Mouse (Mus musculus) MEL (cell line): ENCODE measurements around the gene Pnp. TPM values are rescaled to one million over a fixed set of nuclear protein-coding genes. Genes with fewer than 3 reads are reported as not detected.
"Not testable (repeated sequence)": the region's sequence is repeated elsewhere in the genome, so short reads cannot be mapped to it uniquely, and the experiment has no call there.

ENCODE experiments used
- DNase-seq: peaks from one replicate; pipeline ENCODE4 v3.0.0; 2011; ENCODE audit warnings: low read depth, low spot score
- H3K27ac ChIP-seq: 2 replicates; pipeline ENCODE4 v1.5.1; 2012; ENCODE audit warnings: low read depth, mild to moderate bottlenecking, control low read depth, low read length, moderate library complexity; ENCODE audit not compliant: control insufficient read depth
- H3K27me3 ChIP-seq, 2 experiments: fragments of 150-350 bp in 1 of 2; sonication (generic) in 1 of 2; 2 replicates each; pipeline ENCODE4 v1.6.1; 2012; ENCODE audit warnings: low read length in 2 of 2, mild to moderate bottlenecking in 2 of 2, improper control_type of control experiment in 1 of 2, moderate library complexity in 1 of 2; ENCODE audit not compliant: insufficient read depth in 2 of 2, control insufficient read depth in 1 of 2
- H3K36me3 ChIP-seq, 2 experiments: 2 replicates each; pipeline ENCODE4 v1.6.1; 2012 to 2014; ENCODE audit warnings: low read length in 2 of 2, improper control_type of control experiment in 1 of 2, inconsistent platforms in 1 of 2, mild to moderate bottlenecking in 1 of 2; ENCODE audit not compliant: insufficient read depth in 2 of 2, control insufficient read depth in 1 of 2
- H3K4me1 ChIP-seq, 2 experiments: fragments of 150-350 bp in 1 of 2; sonication (generic) in 1 of 2; 2 replicates each; pipeline ENCODE4 v1.6.1; 2012; ENCODE audit warnings: low read length in 2 of 2, improper control_type of control experiment in 1 of 2, mild to moderate bottlenecking in 1 of 2; ENCODE audit not compliant: insufficient read depth in 2 of 2, control insufficient read depth in 1 of 2
- H3K4me3 ChIP-seq, 2 experiments: fragments of 150-350 bp in 1 of 2; sonication (generic) in 1 of 2; 2 replicates each; pipeline ENCODE4 v1.5.1; 2012; ENCODE audit warnings: low read depth in 2 of 2, low read length in 2 of 2, mild to moderate bottlenecking in 2 of 2, moderate library complexity in 2 of 2, control low read depth in 1 of 2, improper control_type of control experiment in 1 of 2; ENCODE audit not compliant: control insufficient read depth in 1 of 2, insufficient read depth in 1 of 2
- H3K79me2 ChIP-seq: 2 replicates; pipeline ENCODE4 v1.6.1; 2012; ENCODE audit warnings: mild to moderate bottlenecking, low read length, moderate library complexity; ENCODE audit not compliant: control insufficient read depth, poor library complexity, insufficient read depth
- H3K9ac ChIP-seq: 2 replicates; pipeline ENCODE4 v1.6.1; 2012; ENCODE audit warnings: low read depth, mild to moderate bottlenecking, control low read depth, low read length, moderate library complexity; ENCODE audit not compliant: control insufficient read depth, poor library complexity, severe bottlenecking
- H3K9me3 ChIP-seq: fragments of 150-350 bp; sonication (generic); replicated peaks from 2 replicates; pipeline ENCODE4 v1.6.1; 2012; ENCODE audit warnings: mild to moderate bottlenecking, low read length, improper control_type of control experiment, moderate library complexity; ENCODE audit not compliant: insufficient read depth
- BHLHE40 ChIP-seq: IDR thresholded peaks from 2 replicates; pipeline ENCODE4 v1.6.1; 2012; ENCODE audit warnings: low read depth, mild to moderate bottlenecking, inconsistent platforms, low read length, improper control_type of control experiment, borderline replicate concordance
- CHD1 ChIP-seq: IDR thresholded peaks from 2 replicates; pipeline ENCODE4 v1.6.1; 2012; ENCODE audit warnings: low read depth, mild to moderate bottlenecking, inconsistent platforms, low read length, improper control_type of control experiment
- CHD2 ChIP-seq: IDR thresholded peaks from 2 replicates; pipeline ENCODE4 v1.6.1; 2011; ENCODE audit warnings: low read length, improper control_type of control experiment
- CTCF ChIP-seq, 3 experiments: IDR thresholded peaks in 2 of 3; conservative IDR thresholded peaks in 1 of 3; 2 replicates each; pipeline ENCODE4 v1.5.1; 2011 to 2012; ENCODE audit warnings: low read length in 3 of 3, low read depth in 2 of 3, mild to moderate bottlenecking in 2 of 3, improper control_type of control experiment in 1 of 3, inconsistent platforms in 1 of 3, mixed read lengths in 1 of 3, moderate library complexity in 1 of 3; ENCODE audit not compliant: control insufficient read depth in 1 of 3, insufficient read depth in 1 of 3, poor library complexity in 1 of 3, severe bottlenecking in 1 of 3
- E2F4 ChIP-seq: IDR thresholded peaks from 2 replicates; pipeline ENCODE4 v1.6.1; 2011; ENCODE audit warnings: low read depth, low read length, improper control_type of control experiment, borderline replicate concordance
- ELF1 ChIP-seq: IDR thresholded peaks from 2 replicates; pipeline ENCODE4 v1.6.1; 2014; ENCODE audit warnings: low read depth, mild to moderate bottlenecking, inconsistent platforms, low read length, improper control_type of control experiment, moderate library complexity
- EP300 ChIP-seq, 2 experiments: IDR thresholded peaks; 2 replicates each; pipeline ENCODE4 v1.6.1; 2011; ENCODE audit warnings: improper control_type of control experiment in 2 of 2, low read length in 2 of 2, low read depth in 1 of 2, mild to moderate bottlenecking in 1 of 2
- ETS1 ChIP-seq: IDR thresholded peaks from 2 replicates; pipeline ENCODE4 v1.6.1; 2012; ENCODE audit warnings: low read depth, mild to moderate bottlenecking, inconsistent platforms, low read length, improper control_type of control experiment, moderate library complexity
- GATA1 ChIP-seq: IDR thresholded peaks from 2 replicates; pipeline ENCODE4 v1.6.1; 2011; ENCODE audit warnings: low read depth, low read length, improper control_type of control experiment
- HCFC1 ChIP-seq: IDR thresholded peaks from 2 replicates; pipeline ENCODE4 v1.6.1; 2012; ENCODE audit warnings: low read depth, mild to moderate bottlenecking, inconsistent platforms, low read length, improper control_type of control experiment, moderate library complexity
- JUND ChIP-seq: IDR thresholded peaks from 2 replicates; pipeline ENCODE4 v1.6.1; 2011; ENCODE audit warnings: low read depth, mild to moderate bottlenecking, improper control_type of control experiment, low read length
- MAFK ChIP-seq: IDR thresholded peaks from 2 replicates; pipeline ENCODE4 v1.6.1; 2011; ENCODE audit warnings: low read depth, mild to moderate bottlenecking, low read length, improper control_type of control experiment, borderline replicate concordance
- MAX ChIP-seq: IDR thresholded peaks from 2 replicates; pipeline ENCODE4 v1.6.1; 2011; ENCODE audit warnings: low read length, improper control_type of control experiment
- MXI1 ChIP-seq: IDR thresholded peaks from 2 replicates; pipeline ENCODE4 v1.6.1; 2011; ENCODE audit warnings: mild to moderate bottlenecking, low read depth, low read length, improper control_type of control experiment
- MYB ChIP-seq: IDR thresholded peaks from 2 replicates; pipeline ENCODE4 v1.6.1; 2011; ENCODE audit warnings: mild to moderate bottlenecking, low read depth, low read length, improper control_type of control experiment
- MYC ChIP-seq: IDR thresholded peaks from 2 replicates; pipeline ENCODE4 v1.6.1; 2011; ENCODE audit warnings: low read depth, mild to moderate bottlenecking, low read length, improper control_type of control experiment, moderate library complexity
- NELFE ChIP-seq: IDR thresholded peaks from 2 replicates; pipeline ENCODE4 v1.6.1; 2011; ENCODE audit warnings: low read depth, low read length, improper control_type of control experiment
- POLR2A ChIP-seq, 2 experiments: IDR thresholded peaks; 2 replicates each; pipeline ENCODE4 v1.6.1; 2011 to 2012; ENCODE audit warnings: low read length in 2 of 2, mild to moderate bottlenecking in 2 of 2, control low read depth in 1 of 2, improper control_type of control experiment in 1 of 2, low read depth in 1 of 2, moderate library complexity in 1 of 2; ENCODE audit not compliant: control insufficient read depth in 1 of 2, insufficient read depth in 1 of 2, poor library complexity in 1 of 2
- POLR2AphosphoS2 ChIP-seq: IDR thresholded peaks from 2 replicates; pipeline ENCODE4 v1.6.1; 2011; ENCODE audit warnings: low read length, improper control_type of control experiment
- POLR2AphosphoS5 ChIP-seq: IDR thresholded peaks from 2 replicates; pipeline ENCODE4 v1.6.1; 2012; ENCODE audit warnings: low read depth, borderline replicate concordance, mild to moderate bottlenecking, inconsistent platforms, low read length, moderate library complexity, mixed read lengths
- RAD21 ChIP-seq: IDR thresholded peaks from 2 replicates; pipeline ENCODE4 v1.6.1; 2011; ENCODE audit warnings: mild to moderate bottlenecking, low read depth, low read length, improper control_type of control experiment
- TAL1 ChIP-seq: IDR thresholded peaks from 2 replicates; pipeline ENCODE4 v1.6.1; 2012; ENCODE audit warnings: mild to moderate bottlenecking, inconsistent platforms, low read length, moderate library complexity, mixed read lengths
- TBP ChIP-seq: IDR thresholded peaks from 2 replicates; pipeline ENCODE4 v1.8.0; 2011; ENCODE audit warnings: low read depth, low read length, improper control_type of control experiment
- UBTF ChIP-seq: IDR thresholded peaks from 2 replicates; pipeline ENCODE4 v1.6.1; 2012; ENCODE audit warnings: low read depth, mild to moderate bottlenecking, inconsistent platforms, low read length, improper control_type of control experiment, moderate library complexity, borderline replicate concordance; ENCODE audit not compliant: insufficient read depth
- ZMIZ1 ChIP-seq: IDR thresholded peaks from 2 replicates; pipeline ENCODE4 v1.6.1; 2012; ENCODE audit warnings: low read depth, mild to moderate bottlenecking, inconsistent platforms, low read length, improper control_type of control experiment, moderate library complexity
- ZNF384 ChIP-seq: IDR thresholded peaks from 2 replicates; pipeline ENCODE4 v1.6.1; 2012; ENCODE audit warnings: low read depth, mild to moderate bottlenecking, inconsistent platforms, low read length, improper control_type of control experiment
- polyA plus RNA-seq, 2 experiments: library from polyadenylated mRNA; stranded (reverse) in 1 of 2; unstranded in 1 of 2; fragments of >175 nt in 1 of 2; fragments of >200 nt in 1 of 2; gene quantifications; 2 replicates each; pipeline versions ENCODE4 v1.2.1 to v1.2.4; 2012; ENCODE audit warnings: low replicate concordance in 2 of 2, low read depth in 1 of 2; ENCODE audit not compliant: insufficient read length in 2 of 2, insufficient read depth in 1 of 2, missing spikeins in 1 of 2
- total RNA-seq: library from RNA; depleted of rRNA; stranded (reverse); fragments of 300-350 nt; gene quantifications from 2 replicates; pipeline ENCODE4 v1.2.3, GENCODE M21; 2012

Gene Pnp
- total and polyA plus RNA-seq, 3 experiments: 36.2 to 302 (median 46.7) TPM

DNA sequence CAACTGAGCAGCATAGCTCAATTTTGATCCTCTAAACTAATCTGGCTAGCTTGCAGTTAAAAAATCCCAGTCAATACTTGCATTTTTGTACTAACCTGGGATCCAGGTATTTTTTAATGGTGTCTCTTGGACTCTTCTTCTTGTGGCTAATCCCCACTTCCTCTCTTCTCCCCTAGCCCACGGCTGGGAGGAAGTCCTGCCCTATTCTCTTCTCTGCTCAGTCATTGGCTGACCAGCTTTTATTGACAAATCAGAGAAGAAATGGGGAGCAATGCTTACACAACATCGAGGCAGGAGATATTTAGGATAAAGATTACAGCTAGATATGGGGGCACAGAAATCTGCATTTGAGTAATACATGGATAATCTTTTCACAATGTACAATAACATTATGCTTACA, 8.1 kb downstream of the Pnp start (continued):
- TF ChIP-seq ELF1 (peak; percentile 77), UBTF (no peak), CHD1 (no peak), MAX (no peak)

DNA sequence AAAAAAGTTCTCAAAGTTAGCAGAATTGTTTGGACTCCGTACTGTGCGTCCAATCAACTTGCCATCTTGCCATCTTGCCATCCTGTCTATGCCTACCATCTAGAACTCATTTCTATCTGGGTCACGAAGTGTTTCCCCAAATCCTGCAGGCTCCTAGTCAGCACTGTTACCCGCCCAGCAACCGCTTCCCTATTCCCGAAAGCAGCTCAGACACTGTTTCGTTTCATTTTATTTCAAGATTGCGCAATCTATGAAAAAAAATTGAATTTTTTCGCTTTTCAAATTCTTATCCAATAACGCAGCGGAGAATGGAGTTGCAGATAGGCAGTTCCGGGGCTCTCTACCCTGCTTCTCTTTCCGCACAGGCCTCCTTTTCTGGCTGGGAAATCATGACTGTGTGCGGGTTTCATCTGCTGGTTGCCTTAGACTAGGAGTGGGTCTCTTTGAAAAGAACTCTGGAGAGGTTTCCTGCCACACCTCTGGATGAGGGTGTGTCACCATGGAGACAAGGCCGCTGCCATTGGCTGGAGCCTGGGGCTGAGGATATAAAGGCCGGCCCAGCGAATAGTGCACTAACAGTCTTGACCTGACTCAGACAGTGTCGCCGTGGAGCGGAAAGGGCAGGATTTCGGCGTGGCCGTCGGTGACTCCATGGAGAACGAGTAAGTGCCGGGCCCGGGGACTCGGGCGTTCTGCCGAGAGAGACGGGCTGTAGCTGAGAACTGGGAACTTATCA, 13.2 kb downstream of the Pnp start, which contains the start of gene Gm49342:
Gene Gm49342, plus strand, starts transcription at position 586 of the 736 bp plus-strand sequence.
- peak; percentile 95 for DNase-seq

DNA sequence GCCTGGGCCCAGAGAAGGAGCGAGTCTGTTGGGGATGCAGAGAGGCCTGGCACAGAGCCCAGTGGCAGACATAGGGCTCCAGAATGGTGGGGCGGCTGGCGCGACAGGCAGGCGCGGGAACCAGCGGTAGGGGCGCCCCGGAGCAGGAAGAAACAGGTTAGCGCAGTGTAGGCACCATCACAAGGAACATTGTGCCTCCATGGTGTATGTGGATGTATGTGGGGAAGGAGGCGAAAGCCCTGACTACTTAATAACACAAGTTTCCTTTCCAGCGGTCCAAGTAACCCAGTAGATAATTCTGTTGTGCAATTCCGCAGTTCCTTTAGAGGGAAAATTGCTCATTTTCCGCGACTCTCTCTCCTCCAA, 13.8 kb downstream of the Pnp start:
- not testable (repeated sequence) for H3K36me3 ChIP-seq, H3K9me3 ChIP-seq, H3K27me3 ChIP-seq, DNase-seq, H3K4me1 ChIP-seq, H3K79me2 ChIP-seq
- Histone ChIP-seq H3K9ac (peak overlapping the region; percentile 61), H3K4me3 (peak overlapping the region; percentile 63 to 96), H3K27ac (peak overlapping the region; percentile 91)
- TF ChIP-seq CTCF (IDR thresholded peaks at IDR 0.05 in 2 of 3, conservative IDR thresholded peaks at IDR 0.05 in 1 of 3; ENCODE audit: control insufficient read depth in 1 of 3, insufficient read depth in 1 of 3, low read depth in 2 of 3, low read length in 3 of 3, poor library complexity in 1 of 3, severe bottlenecking in 1 of 3): peak in 2 of 3 experiments; percentile 1 to 21; a peak in 1 of 6 replicates

More for the DNA sequence above, 13.2 kb downstream of the Pnp start, which contains the start of gene Gm49342:
- TF ChIP-seq MYB: 0 out of 2 replicates have a peak, but pooled peaks have one; percentile 19
- TF ChIP-seq POLR2AphosphoS5: peak; percentile 81; the same call in 1 of the 2 replicates
- TF ChIP-seq MAX: peak; percentile 50; the same call in 1 of the 2 replicates
- TF ChIP-seq BHLHE40: peak; percentile 12; the same call in 1 of the 2 replicates
- no peak for TF ChIP-seq E2F4
- no peak for TF ChIP-seq MAFK
- no peak for TF ChIP-seq CHD2
- TF ChIP-seq HCFC1: peak; percentile 56; the same call in 1 of the 2 replicates
- peak; percentile 74 for TF ChIP-seq ZNF384
- TF ChIP-seq POLR2A (IDR thresholded peaks at IDR 0.05; ENCODE audit: control insufficient read depth in 1 of 2, insufficient read depth in 1 of 2, low read depth in 1 of 2, low read length in 2 of 2, poor library complexity in 1 of 2): peak; percentile 79 to 93
- TF ChIP-seq NELFE: peak; percentile 94
- peak; percentile 96 for TF ChIP-seq TBP
- peak; percentile 28; the same call in 1 of the 2 replicates for TF ChIP-seq ELF1
- peak; percentile 38; the same call in 1 of the 2 replicates for TF ChIP-seq GATA1
- TF ChIP-seq ETS1: peak; percentile 30; the same call in 1 of the 2 replicates
- peak; percentile 16; the same call in 1 of the 2 replicates for TF ChIP-seq TAL1
- peak; percentile 71 for TF ChIP-seq MXI1
- no peak for TF ChIP-seq MYC
- TF ChIP-seq JUND: no peak
- TF ChIP-seq CHD1: no peak
- peak; percentile 7 to 48; a peak in 2 of 4 replicates for TF ChIP-seq EP300 (IDR thresholded peaks at IDR 0.05; ENCODE audit: low read depth in 1 of 2, low read length in 2 of 2)
- no peak for TF ChIP-seq RAD21
- peak; percentile 99 for TF ChIP-seq ZMIZ1
- peak; percentile 88 for TF ChIP-seq POLR2AphosphoS2
- Histone ChIP-seq H3K4me3 (peak within 1 kb of the TSS; percentile 63 to 96), H3K4me1 (peaks cover 0 to 7% of the 10 kb centered on the region in 2 experiments; a peak in 2 of 4 replicates), H3K79me2 (no peaks in the 10 kb centered on the region; the same call in 1 of the 2 replicates), H3K27me3 (no peaks in the 10 kb centered on the region), H3K27ac (peak within 1 kb of the TSS; percentile 91), H3K9ac (peak within 1 kb of the TSS; percentile 61), H3K9me3 (no peaks in the 10 kb centered on the region), H3K36me3 (peaks cover 0 to 7% of the 10 kb centered on the region in 2 experiments; a peak in 2 of 4 replicates)
